Mouse (Mus musculus): ENCODE data around the gene Sytl3. TPM values are rescaled to one million over a fixed set of nuclear protein-coding genes. Genes with fewer than 3 reads are reported as not detected.

Sytl3 gene
- polyA plus RNA-seq, 1 experiment from 2014 or later = 0.07 TPM

DNA sequence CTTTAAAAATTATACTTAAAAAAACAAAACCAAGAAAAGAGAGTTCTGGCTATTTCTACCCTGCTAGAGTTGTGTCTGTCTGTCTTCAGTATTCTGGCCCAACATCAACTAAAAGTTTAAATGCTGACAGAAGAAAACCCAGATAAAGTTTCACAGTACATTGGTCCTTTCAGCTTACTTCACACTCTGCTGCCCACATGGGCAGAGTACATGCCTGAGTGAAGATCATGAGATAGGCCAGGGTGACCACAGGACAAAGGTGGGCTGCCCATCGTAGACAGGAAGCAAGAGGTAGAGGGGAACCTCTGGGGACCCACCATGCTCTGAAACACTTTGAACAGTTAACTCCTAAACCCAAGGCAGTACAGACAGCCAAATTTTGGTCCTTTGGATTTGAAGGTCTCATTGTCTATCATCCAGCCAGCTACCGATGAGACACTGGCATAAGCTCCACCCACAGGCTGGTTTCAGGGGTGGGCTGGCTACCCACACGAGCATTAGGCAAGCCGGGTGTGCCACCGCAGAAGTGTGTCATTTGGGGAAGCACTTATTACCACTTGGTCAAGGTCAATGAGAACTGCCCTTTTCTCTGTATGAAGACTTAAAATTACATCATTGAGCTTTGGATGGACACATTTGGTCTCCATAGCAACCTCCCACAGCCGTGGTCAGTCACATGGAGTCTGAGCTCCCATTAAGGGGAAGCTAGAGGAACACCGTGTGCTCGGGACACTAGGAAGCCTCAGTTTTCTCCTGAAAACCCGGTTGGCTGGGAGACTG is 87.7 kb downstream of the Sytl3 start:
- Histone ChIP-seq H3K4me1 (peaks cover 61% of the 10 kb centered on the region), H3K9me3 (replicated peaks) (no peaks in the 10 kb centered on the region), H3K36me3 (peaks cover 52% of the 10 kb centered on the region), H3K27ac (replicated peaks) (peak overlapping the region; percentile 69), H3K27me3 (ENCODE audit: low read depth, poor library complexity, severe bottlenecking) (peaks cover 10% of the 10 kb centered on the region; the same call in 1 of the 2 replicates), H3K4me3 (no peak overlapping the region)
- 82% methylated on average over 9 of the region's 9 CpGs for WGBS
- DNase-seq (ENCODE audit: low spot score) = no peak

- Histone ChIP-seq H3K36me3 (peaks cover 52% of the 10 kb centered on the region), H3K27me3 (ENCODE audit: low read depth, poor library complexity, severe bottlenecking) (peaks cover 10% of the 10 kb centered on the region; the same call in 1 of the 2 replicates), H3K4me1 (peaks cover 62% of the 10 kb centered on the region), H3K27ac (replicated peaks) (peak overlapping the region; percentile 46; the same call in 1 of the 2 replicates), H3K9me3 (replicated peaks) (no peaks in the 10 kb centered on the region), H3K4me3 (no peak overlapping the region)
- DNase-seq (ENCODE audit: low spot score) = no peak
- 46% methylated on average over 7 of the region's 7 CpGs for WGBS
Observed at GRCm38 (mm10) chr17:6747478-6747877, 88.6 kb downstream of the Sytl3 start.

DNA sequence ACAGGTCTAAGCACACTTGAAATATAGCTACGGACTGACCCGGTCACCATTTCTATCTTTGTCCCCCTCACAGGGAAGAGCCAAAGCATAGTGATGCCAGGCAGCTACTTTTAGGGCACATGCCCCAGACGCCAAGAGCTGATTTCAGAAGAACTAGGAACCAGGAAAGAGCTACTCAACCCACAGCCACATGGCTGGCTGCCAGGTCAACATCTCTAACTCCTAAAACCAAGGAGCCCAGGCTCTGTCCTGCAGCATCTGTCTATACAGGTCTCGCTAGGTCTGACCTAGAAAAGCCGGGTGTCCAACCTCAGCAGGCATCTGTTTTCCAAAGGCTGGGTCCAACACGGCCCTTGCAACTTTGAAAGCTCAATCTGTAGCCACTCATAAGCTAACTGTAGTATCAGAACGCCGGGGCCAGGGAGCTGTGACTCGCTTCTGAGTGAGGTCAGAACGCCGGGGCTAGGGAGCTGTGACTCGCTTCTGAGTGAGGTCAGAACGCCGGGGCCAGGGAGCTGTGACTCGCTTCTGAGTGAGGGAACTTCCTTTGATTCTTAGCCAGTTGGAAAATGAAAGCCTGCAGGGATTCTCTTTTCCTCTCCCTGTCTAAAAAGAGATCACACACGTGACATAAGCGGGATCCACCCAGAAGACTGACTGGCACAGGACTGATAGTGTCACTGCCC is 90.0 kb downstream of the Sytl3 start:
- Histone ChIP-seq H3K9me3 (replicated peaks) (no peaks in the 10 kb centered on the region), H3K4me3 (no peak overlapping the region), H3K36me3 (peaks cover 58% of the 10 kb centered on the region), H3K27me3 (ENCODE audit: low read depth, poor library complexity, severe bottlenecking) (peaks cover 10% of the 10 kb centered on the region; the same call in 1 of the 2 replicates), H3K4me1 (peaks cover 57% of the 10 kb centered on the region), H3K27ac (replicated peaks) (peak overlapping the region; percentile 13; the same call in 1 of the 2 replicates)
- DNase-seq (ENCODE audit: low spot score) = no peak
- 91% methylated on average over 17 of the region's 17 CpGs for WGBS

DNA sequence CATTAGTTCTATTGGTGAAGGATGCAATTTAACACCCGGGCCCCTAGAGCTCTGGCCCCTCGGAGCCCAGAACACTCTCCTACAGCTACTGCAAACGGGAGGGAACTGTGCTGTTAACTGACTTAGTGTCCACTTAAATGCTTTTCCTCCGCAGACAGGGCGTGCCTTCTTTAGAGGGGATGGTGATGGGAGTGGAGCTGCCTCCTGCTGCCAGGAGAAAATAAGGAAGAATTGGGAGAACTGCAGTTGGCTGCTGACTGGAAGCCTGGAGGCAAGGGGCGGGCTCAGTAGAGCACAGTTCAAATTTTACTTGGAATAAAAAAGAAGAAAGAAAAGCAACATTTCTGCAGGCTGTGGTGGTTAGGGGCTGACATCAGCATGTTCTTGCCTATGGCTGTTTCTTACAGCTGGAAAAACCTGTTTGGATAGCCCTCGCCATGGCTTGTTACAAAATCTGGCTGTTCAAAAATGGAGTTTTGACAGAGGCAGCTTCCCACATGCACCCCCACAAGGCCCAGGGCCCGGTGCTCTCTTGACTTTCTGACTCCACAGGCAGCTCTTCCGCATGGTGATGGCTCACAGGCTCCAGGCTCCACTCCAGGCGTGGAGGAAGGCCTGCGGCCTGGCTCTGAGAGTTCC is 92.4 kb downstream of the Sytl3 start:
- 86% methylated on average over 11 of the region's 11 CpGs for WGBS

DNA sequence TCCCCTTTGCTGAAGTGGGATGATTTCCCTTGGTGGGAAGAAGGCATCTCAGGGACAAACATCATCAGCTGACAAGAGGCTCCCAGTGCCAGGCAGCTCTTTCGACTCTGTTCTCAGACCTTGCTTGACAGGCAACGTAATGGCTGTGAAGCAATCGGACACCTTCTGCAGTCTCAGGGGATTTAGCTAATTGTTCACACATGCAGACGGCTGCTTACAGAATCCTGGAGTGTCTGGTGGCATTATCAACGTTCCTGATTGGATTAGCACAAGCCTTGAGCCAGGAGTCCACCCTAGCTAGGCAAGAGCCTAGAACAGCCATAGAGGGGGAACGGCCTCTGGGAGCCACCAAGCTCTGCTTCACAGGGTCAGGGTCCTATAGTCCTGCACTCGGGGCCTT is 93.5 kb downstream of the Sytl3 start:
- no peaks in the 10 kb centered on the region for H3K9me3 ChIP-seq (replicated peaks)
- peaks cover 10% of the 10 kb centered on the region; the same call in 1 of the 2 replicates for H3K27me3 ChIP-seq (ENCODE audit: low read depth, poor library complexity, severe bottlenecking)
- peaks cover 58% of the 10 kb centered on the region for H3K36me3 ChIP-seq
- no peak for DNase-seq (ENCODE audit: low spot score)
- no peak overlapping the region for H3K4me3 ChIP-seq
- peak overlapping the region; percentile 43; the same call in 1 of the 2 replicates for H3K27ac ChIP-seq (replicated peaks)
- peaks cover 23% of the 10 kb centered on the region for H3K4me1 ChIP-seq
- WGBS = 58% methylated on average over 7 of the region's 7 CpGs

More for the DNA sequence above, 92.4 kb downstream of the Sytl3 start:
- H3K9me3 ChIP-seq (replicated peaks) = no peaks in the 10 kb centered on the region
- H3K36me3 ChIP-seq = peaks cover 58% of the 10 kb centered on the region
- H3K4me1 ChIP-seq = peaks cover 34% of the 10 kb centered on the region
- H3K27ac ChIP-seq (replicated peaks) = peak overlapping the region; percentile 43; the same call in 1 of the 2 replicates
- no peak overlapping the region for H3K4me3 ChIP-seq
- no peak for DNase-seq (ENCODE audit: low spot score)
- H3K27me3 ChIP-seq (ENCODE audit: low read depth, poor library complexity, severe bottlenecking) = peaks cover 10% of the 10 kb centered on the region; the same call in 1 of the 2 replicates

GRCm38 (mm10) chr17:6755176-6755575 is 96.3 kb downstream of the Sytl3 start:
- Histone ChIP-seq H3K36me3 (peaks cover 51% of the 10 kb centered on the region), H3K4me1 (peaks cover 28% of the 10 kb centered on the region), H3K27ac (replicated peaks) (no peak overlapping the region), H3K27me3 (ENCODE audit: low read depth, poor library complexity, severe bottlenecking) (no peaks in the 10 kb centered on the region), H3K4me3 (no peak overlapping the region), H3K9me3 (replicated peaks) (no peaks in the 10 kb centered on the region)
- DNase-seq (ENCODE audit: low spot score) = no peak
- WGBS = 92% methylated on average over 9 of the region's 9 CpGs

DNA sequence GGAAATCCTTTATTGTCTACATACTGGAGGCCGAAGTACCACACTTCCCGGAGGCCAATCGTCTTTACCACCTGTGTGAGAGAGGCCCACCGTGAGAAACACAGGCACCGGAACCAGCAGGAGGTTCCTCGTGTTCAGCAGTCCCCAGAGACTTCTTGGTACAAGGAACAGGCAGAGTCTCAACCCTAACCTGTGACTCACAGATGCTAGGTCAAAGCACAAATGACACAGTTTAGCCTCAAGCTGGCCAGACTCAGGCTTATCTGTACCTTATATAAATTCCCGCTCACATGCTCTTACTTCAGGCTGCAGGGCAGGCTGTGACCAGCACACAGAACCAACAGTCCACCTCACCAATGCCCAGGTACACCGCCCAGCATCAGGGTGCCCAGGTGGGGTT is 97.0 kb downstream of the Sytl3 start:
- Histone ChIP-seq H3K4me3 (no peak overlapping the region), H3K36me3 (peaks cover 44% of the 10 kb centered on the region)
- 93% methylated on average over 8 of the region's 8 CpGs for WGBS

GRCm38 (mm10) chr17:6757902-6758301 is 99.0 kb downstream of the Sytl3 start:
- no peak for DNase-seq (ENCODE audit: low spot score)
- Histone ChIP-seq H3K4me1 (peaks cover 24% of the 10 kb centered on the region), H3K27ac (replicated peaks) (no peak overlapping the region), H3K9me3 (replicated peaks) (no peaks in the 10 kb centered on the region), H3K27me3 (ENCODE audit: low read depth, poor library complexity, severe bottlenecking) (peaks cover 3% of the 10 kb centered on the region; the same call in 1 of the 2 replicates), H3K4me3 (no peak overlapping the region), H3K36me3 (peaks cover 25% of the 10 kb centered on the region)
- WGBS = 95% methylated on average over 16 of the region's 16 CpGs

More for the DNA sequence above, 97.0 kb downstream of the Sytl3 start:
- no peak for DNase-seq (ENCODE audit: low spot score)
- Histone ChIP-seq H3K27ac (replicated peaks) (0 out of 2 replicates have a peak overlapping the region, but pooled peaks have one; percentile 17), H3K4me1 (peaks cover 28% of the 10 kb centered on the region), H3K27me3 (ENCODE audit: low read depth, poor library complexity, severe bottlenecking) (no peaks in the 10 kb centered on the region), H3K9me3 (replicated peaks) (no peaks in the 10 kb centered on the region)

- 82% methylated on average over 8 of the region's 8 CpGs for WGBS
- no peaks in the 10 kb centered on the region for H3K9me3 ChIP-seq (replicated peaks)
- peaks cover 3% of the 10 kb centered on the region; the same call in 1 of the 2 replicates for H3K27me3 ChIP-seq (ENCODE audit: low read depth, poor library complexity, severe bottlenecking)
- H3K36me3 ChIP-seq = peaks cover 17% of the 10 kb centered on the region
- H3K4me1 ChIP-seq = peaks cover 34% of the 10 kb centered on the region
- DNase-seq (ENCODE audit: low spot score) = no peak
- no peak overlapping the region; the same call in 1 of the 2 replicates for H3K27ac ChIP-seq (replicated peaks)
- H3K4me3 ChIP-seq = no peak overlapping the region
Observed at GRCm38 (mm10) chr17:6758845-6759244, 100.0 kb downstream of the Sytl3 start.

DNA sequence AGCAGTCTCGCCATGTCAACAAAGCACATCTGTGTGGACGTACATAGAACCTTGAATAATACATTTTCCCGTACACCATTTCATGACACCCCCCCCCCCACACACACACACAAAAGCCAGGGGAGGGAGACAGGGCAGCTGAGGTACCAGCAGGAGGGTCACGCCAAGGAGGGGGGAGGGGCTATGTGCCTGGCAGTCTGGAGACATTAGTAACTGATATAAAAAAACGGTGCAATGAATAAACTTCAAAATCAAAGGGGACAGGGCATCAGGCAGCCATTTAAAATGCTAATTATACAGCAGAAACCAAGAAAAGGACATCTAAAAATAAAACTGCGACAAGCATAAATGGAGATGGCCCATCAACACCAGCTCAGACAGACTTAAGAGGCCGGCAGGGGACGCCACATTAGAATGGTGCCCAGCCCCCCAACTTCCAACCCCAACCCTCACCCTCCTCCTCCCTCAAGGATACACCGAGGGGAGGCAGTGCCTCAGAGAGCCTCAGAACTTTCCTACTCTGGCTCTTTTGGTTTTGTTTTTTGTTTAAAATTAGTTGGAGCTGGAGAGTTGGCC is 100.9 kb downstream of the Sytl3 start:
- Histone ChIP-seq H3K27me3 (ENCODE audit: low read depth, poor library complexity, severe bottlenecking) (peaks cover 3% of the 10 kb centered on the region; the same call in 1 of the 2 replicates), H3K4me3 (no peak overlapping the region), H3K4me1 (peaks cover 44% of the 10 kb centered on the region), H3K27ac (replicated peaks) (peak overlapping the region; percentile 49; the same call in 1 of the 2 replicates), H3K36me3 (peaks cover 10% of the 10 kb centered on the region), H3K9me3 (replicated peaks) (no peaks in the 10 kb centered on the region)
- no peak for DNase-seq (ENCODE audit: low spot score)
- WGBS = 53% methylated on average over 9 of the region's 9 CpGs

GRCm38 (mm10) chr17:6763513-6764226 is 104.8 kb downstream of the Sytl3 start:
- H3K4me3 ChIP-seq = no peak overlapping the region
- peak overlapping the region; percentile 66 for H3K27ac ChIP-seq (replicated peaks)
- 32% methylated on average over 7 of the region's 7 CpGs for WGBS
- H3K27me3 ChIP-seq (ENCODE audit: low read depth, poor library complexity, severe bottlenecking) = peaks cover 3% of the 10 kb centered on the region; the same call in 1 of the 2 replicates
- H3K36me3 ChIP-seq = no peaks in the 10 kb centered on the region
- H3K4me1 ChIP-seq = peaks cover 77% of the 10 kb centered on the region
- no peak for DNase-seq (ENCODE audit: low spot score)
- no peaks in the 10 kb centered on the region for H3K9me3 ChIP-seq (replicated peaks)
